Mouse (Mus musculus): ENCODE data around the gene Olfr1180.
"Not testable (repeated sequence)": the region's sequence is repeated elsewhere in the genome, so short reads cannot be mapped to it uniquely, and the experiment has no call there.

Olfr1180 gene

DNA sequence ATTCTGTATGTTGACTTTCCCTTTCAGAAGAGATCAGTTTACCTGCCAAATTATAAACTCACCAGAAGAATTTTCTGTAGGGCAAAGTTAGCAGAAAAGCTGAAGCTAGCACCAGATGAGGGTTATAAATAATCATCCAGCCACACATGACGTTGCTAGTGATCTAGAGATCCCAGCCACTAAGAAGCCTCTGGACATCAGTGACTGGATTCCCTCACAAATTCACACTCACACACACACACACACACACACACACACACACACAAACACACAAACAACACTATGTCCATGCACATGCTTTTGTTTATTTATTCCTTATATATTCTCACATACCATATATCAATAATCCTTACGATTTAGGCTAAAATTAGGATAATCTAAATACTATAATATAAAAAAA, at the start of gene Olfr1180:
Gene Olfr1180 (minus strand): TSS at position 101 of the 400 bp plus-strand sequence.
- DNase-seq (ENCODE audit: low spot score) = no peak

DNA sequence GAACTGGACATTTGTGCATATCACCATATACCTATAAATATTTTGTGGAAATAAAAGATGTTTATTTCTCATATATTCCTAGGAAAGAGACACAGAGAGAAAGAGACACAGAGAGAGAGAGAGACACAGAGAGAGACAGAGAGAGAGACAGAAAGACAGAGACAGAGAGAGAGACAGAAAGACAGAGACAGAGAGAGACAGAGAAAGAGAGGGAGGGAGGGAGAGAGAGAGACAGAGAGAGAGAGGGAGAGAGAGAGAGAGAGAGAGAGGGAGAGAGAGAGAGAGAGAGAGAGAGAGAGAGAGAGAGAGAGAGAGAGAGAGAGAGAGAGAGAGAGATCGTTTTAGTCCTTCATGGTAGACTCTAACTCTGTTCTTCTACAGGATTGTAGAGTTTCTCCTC, 35.6 kb upstream of the Olfr1180 start, which contains the start of gene Olfr1183:
Gene Olfr1183 (plus strand): TSS at position 301 of the 400 bp plus-strand sequence.
- DNase-seq (ENCODE audit: low spot score) = not testable (repeated sequence)

DNA sequence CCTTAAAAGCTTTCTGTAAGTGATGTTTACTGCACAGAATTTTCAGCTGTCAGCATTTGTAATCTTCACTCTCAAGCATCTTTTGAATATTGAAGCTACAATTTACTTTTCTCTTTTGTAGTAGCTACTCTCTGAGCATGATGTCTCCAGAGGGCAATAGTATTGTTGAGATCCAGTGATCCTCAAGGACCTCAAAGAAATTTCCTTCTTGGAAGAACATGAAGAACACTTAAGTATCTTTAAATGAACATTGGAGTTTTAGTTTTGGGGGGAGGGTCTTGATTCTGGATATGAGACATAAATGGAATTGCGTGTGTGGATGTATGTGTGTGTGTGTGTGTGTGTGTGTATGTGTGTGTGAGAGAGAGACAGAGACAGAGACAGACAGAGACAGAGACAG, 30.1 kb upstream of the Olfr1180 start, which contains the start of gene Gm13757:
Gene Gm13757 (minus strand): TSS at position 101 of the 400 bp plus-strand sequence.
- no peak for DNase-seq (ENCODE audit: low spot score)

DNA sequence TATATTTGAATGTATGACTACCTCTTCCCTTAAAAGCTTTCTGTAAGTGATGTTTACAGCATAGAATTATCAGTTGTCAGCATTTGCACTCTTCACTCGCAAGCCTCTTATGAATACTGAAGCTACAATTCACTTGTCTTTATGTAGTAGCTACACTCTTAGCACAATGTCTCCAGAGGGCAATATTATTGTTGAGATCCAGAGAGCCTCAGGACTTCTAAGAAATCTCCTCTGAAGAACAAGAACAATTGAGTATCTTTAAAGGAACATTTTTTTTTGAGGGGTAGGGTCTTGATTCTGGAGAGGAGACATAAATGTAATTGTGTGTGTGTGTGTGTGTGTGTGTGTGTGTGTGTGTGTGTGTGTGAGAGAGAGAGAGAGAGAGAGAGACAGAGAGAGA, 7.1 kb upstream of the Olfr1180 start, which contains the start of gene Olfr1181:
Gene Olfr1181 (minus strand): TSS at position 101 of the 400 bp plus-strand sequence.
- DNase-seq (ENCODE audit: low spot score) = no peak

DNA sequence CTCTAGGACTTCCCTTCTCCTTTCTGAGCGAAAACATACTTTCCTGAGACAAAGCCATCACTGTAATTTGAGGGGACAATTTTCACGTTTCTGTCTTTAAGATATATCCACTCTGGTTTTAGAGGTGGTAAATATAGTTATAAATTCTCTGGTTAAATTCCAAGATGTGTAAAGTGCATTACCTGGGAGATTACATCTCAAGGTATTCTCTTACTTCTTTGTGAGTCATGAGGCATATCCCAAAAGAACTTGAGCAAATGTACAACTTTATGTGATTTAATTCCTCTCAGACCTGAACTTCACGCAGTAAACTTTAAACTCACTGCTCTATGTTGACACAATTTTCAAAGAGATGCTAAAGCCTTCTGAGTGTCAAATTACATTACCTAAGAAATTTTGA, 12.6 kb downstream of the Olfr1180 start, which contains the start of gene Olfr1179:
Gene Olfr1179 (minus strand): TSS at position 101 of the 400 bp plus-strand sequence.
- DNase-seq (ENCODE audit: low spot score) = no peak

DNA sequence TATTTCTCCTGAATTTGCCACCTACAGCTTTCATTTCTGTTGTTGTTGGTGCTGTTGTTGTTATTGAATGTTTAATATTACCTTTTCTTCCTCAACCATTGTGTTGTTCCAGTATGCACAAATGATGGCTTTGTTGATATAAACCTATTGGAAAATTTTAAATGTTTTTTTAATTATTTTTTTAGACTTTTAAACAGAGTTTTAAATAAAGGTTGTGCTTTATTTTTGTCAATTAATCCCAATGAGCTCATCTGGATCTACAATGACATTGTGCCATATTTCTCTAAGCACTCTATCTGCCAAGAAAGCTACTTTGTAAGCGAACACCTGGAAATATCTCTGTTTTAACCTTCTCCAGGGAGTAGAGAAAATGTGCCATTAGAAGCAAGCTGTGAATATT, 32.2 kb downstream of the Olfr1180 start, which contains the start of gene Olfr1178:
Gene Olfr1178 (plus strand): TSS at position 301 of the 400 bp plus-strand sequence.
- DNase-seq (ENCODE audit: low spot score) = no peak
